ENCODE assay signal across 23 mouse cellular contexts in genomic region chr4:140513797-140514196, GRCm38 (mm10).
A peak's percentile ranks its signal among the peaks of the same experiment; 100 is the strongest.
DNase-seq lines count a peak whose midpoint lies in the region; ATAC-seq and TF ChIP-seq lines count a peak whose summit lies in the region.
"Had no signal": no experiment of that assay in that cellular context is flagged by ENCODE, and none has a peak within 500 bp of the region (broad histone marks: within the 10 kb centered on the region; RNA-seq: fewer than 3 reads in every experiment).

No protein-coding gene starts in this region.

- no peak overlapping the region for H3K4me3 ChIP-seq in heart, embryonic 14.5 days (ENCODE audit: control insufficient read depth in 1 of 2, insufficient read depth in 1 of 2, low read depth in 1 of 2, low read length in 2 of 2)
- H3K4me3 ChIP-seq in limb, embryonic 11.5 days (ENCODE audit: low read depth, low read length): no peak overlapping the region
- H3K4me3 ChIP-seq in limb, embryonic 10.5 days: no peak overlapping the region
- H3K4me3 ChIP-seq in embryonic facial prominence, embryonic 14.5 days (ENCODE audit: low read depth, low read length): no peak overlapping the region
- H3K4me3 ChIP-seq in left cerebral cortex, adult 2 months: no peak overlapping the region
- H3K4me3 ChIP-seq: erythroblast, embryonic 14.5 days; gastrocnemius, adult 2 months; liver, embryonic 15.5 days; neural tube, embryonic 13.5 days had no signal

- no peaks in the 10 kb centered on the region for H3K27me3 ChIP-seq in heart, embryonic 14.5 days (ENCODE audit: control insufficient read depth, insufficient read depth, low read length)
- H3K27me3 ChIP-seq in limb, embryonic 11.5 days (ENCODE audit: control insufficient read depth, insufficient read depth, low read length): no peaks in the 10 kb centered on the region
- H3K27me3 ChIP-seq in limb, embryonic 10.5 days (ENCODE audit: low read depth, poor library complexity, severe bottlenecking): no peaks in the 10 kb centered on the region
- H3K27me3 ChIP-seq in embryonic facial prominence, embryonic 14.5 days (replicated peaks; ENCODE audit: control insufficient read depth, insufficient read depth, low read length): no peaks in the 10 kb centered on the region
- H3K27me3 ChIP-seq: liver, embryonic 15.5 days; neural tube, embryonic 13.5 days had no signal

- no peak for DNase-seq in heart, adult 11 months
- no peak for DNase-seq in limb, embryonic 11.5 days (ENCODE audit: low spot score)
- no peak for DNase-seq in limb, embryonic 10.5 days (ENCODE audit: low spot score)
- DNase-seq in embryonic facial prominence, embryonic 14.5 days (ENCODE audit: low spot score): peak; percentile 17
- no peak for DNase-seq in left cerebral cortex, adult 2 months (ENCODE audit: extremely low spot score in 1 of 2, low spot score in 2 of 2)
- DNase-seq: adrenal gland, adult 2 months; cerebellum, adult 11 months; cerebellum, postnatal 14 days; embryo, embryonic 11 days; forebrain, postnatal 0 days; gastrocnemius, adult 2 months; heart, postnatal 14 days; layer of hippocampus, postnatal 36 days; lung, postnatal 14 days; right cerebral cortex, postnatal 14 days; thymus, postnatal 4 days had no signal

- peaks cover 40% of the 10 kb centered on the region for H3K36me3 ChIP-seq in heart, embryonic 14.5 days (ENCODE audit: control insufficient read depth, insufficient read depth, low read length)
- H3K36me3 ChIP-seq in limb, embryonic 11.5 days (ENCODE audit: control insufficient read depth, insufficient read depth, low read length): peaks cover 4% of the 10 kb centered on the region; the same call in 1 of the 2 replicates
- peaks cover 40% of the 10 kb centered on the region for H3K36me3 ChIP-seq in limb, embryonic 10.5 days
- peaks cover 41% of the 10 kb centered on the region for H3K36me3 ChIP-seq in embryonic facial prominence, embryonic 14.5 days (ENCODE audit: control insufficient read depth, insufficient read depth, low read length)

- peak; percentile 55 for ATAC-seq in heart, embryonic 14.5 days (ENCODE audit: insufficient number of reproducible peaks, insufficient read depth, low FRiP score, low read depth)
- 0 out of 2 replicates have a peak, but pooled peaks have one; percentile 47 for ATAC-seq in limb, embryonic 11.5 days (ENCODE audit: insufficient number of reproducible peaks, low FRiP score, low TSS enrichment, low read depth)
- ATAC-seq in embryonic facial prominence, embryonic 14.5 days (ENCODE audit: low read depth): no peak; the same call in 1 of the 2 replicates
- 0 out of 2 replicates have a peak, but pooled peaks have one; percentile 6 for ATAC-seq in monocyte, adult 5-6 weeks (replicated peaks; ENCODE audit: insufficient number of reproducible peaks, low FRiP score, low TSS enrichment, poor library complexity, severe bottlenecking)
- no peak for ATAC-seq in megakaryocyte, adult 5-6 weeks (ENCODE audit: poor library complexity, severe bottlenecking)
- ATAC-seq: forebrain, postnatal 0 days; hindbrain, postnatal 0 days had no signal

- peaks cover 8 to 12% of the 10 kb centered on the region in 2 experiments for H3K4me1 ChIP-seq in heart, embryonic 14.5 days (ENCODE audit: control insufficient read depth in 2 of 2, insufficient read depth in 2 of 2, low read length in 2 of 2)
- 0 out of 2 replicates have a peak, but pooled peaks cover 2% of the 10 kb centered on the region for H3K4me1 ChIP-seq in limb, embryonic 11.5 days (ENCODE audit: control insufficient read depth, insufficient read depth, low read length)
- peaks cover 6% of the 10 kb centered on the region for H3K4me1 ChIP-seq in limb, embryonic 10.5 days
- H3K4me1 ChIP-seq in embryonic facial prominence, embryonic 14.5 days (ENCODE audit: control insufficient read depth, insufficient read depth, low read length): no peaks in the 10 kb centered on the region
- H3K4me1 ChIP-seq: liver, embryonic 15.5 days had no signal

- TF ChIP-seq CTCF in left cerebral cortex, adult 2 months (IDR thresholded peaks at IDR 0.05): no peak

- H3K9me3 ChIP-seq in heart, embryonic 14.5 days (ENCODE audit: control insufficient read depth, low read length): no peaks in the 10 kb centered on the region
- H3K9me3 ChIP-seq in limb, embryonic 11.5 days (ENCODE audit: control insufficient read depth, low read length): no peaks in the 10 kb centered on the region
- no peaks in the 10 kb centered on the region for H3K9me3 ChIP-seq in limb, embryonic 10.5 days (replicated peaks)
- no peaks in the 10 kb centered on the region for H3K9me3 ChIP-seq in embryonic facial prominence, embryonic 14.5 days (ENCODE audit: control insufficient read depth, low read length)
- H3K9me3 ChIP-seq: liver, embryonic 15.5 days; neural tube, embryonic 13.5 days had no signal

- no peak overlapping the region for H3K27ac ChIP-seq in heart, embryonic 14.5 days (replicated peaks in 1 of 2; ENCODE audit: control insufficient read depth in 1 of 2, insufficient read depth in 1 of 2, low read depth in 2 of 2, low read length in 2 of 2)
- H3K27ac ChIP-seq in limb, embryonic 11.5 days (replicated peaks; ENCODE audit: low read depth, low read length): no peak overlapping the region
- H3K27ac ChIP-seq in limb, embryonic 10.5 days: no peak overlapping the region
- no peak overlapping the region for H3K27ac ChIP-seq in embryonic facial prominence, embryonic 14.5 days (replicated peaks; ENCODE audit: low read depth, low read length)
- no peak overlapping the region for H3K27ac ChIP-seq in left cerebral cortex, adult 2 months
- H3K27ac ChIP-seq: gastrocnemius, adult 2 months; hindbrain, postnatal 0 days; liver, embryonic 15.5 days; neural tube, embryonic 13.5 days had no signal

- H3K9ac ChIP-seq in heart, embryonic 14.5 days (ENCODE audit: low read length): no peak overlapping the region
- H3K9ac ChIP-seq in limb, embryonic 11.5 days (ENCODE audit: low read length): no peak overlapping the region
- H3K9ac ChIP-seq in embryonic facial prominence, embryonic 14.5 days (ENCODE audit: low read depth, low read length): no peak overlapping the region
- H3K9ac ChIP-seq: forebrain, postnatal 0 days; liver, embryonic 15.5 days; neural tube, embryonic 13.5 days had no signal

- intact Hi-C loops in left cerebral cortex, adult 2 months (cut with DNase I): no loop called here

- WGBS in heart, embryonic 14.5 days: 26% methylated on average over 4 of the region's 4 CpGs
- WGBS in limb, embryonic 11.5 days: 83% methylated on average over 4 of the region's 4 CpGs
- WGBS in limb, embryonic 10.5 days: 83% methylated on average over 4 of the region's 4 CpGs
- WGBS in embryonic facial prominence, embryonic 14.5 days: 73% methylated on average over 4 of the region's 4 CpGs

- H3K4me2 ChIP-seq in heart, embryonic 14.5 days (ENCODE audit: low read length): no peak overlapping the region
- H3K4me2 ChIP-seq in limb, embryonic 11.5 days (ENCODE audit: low read depth, severe bottlenecking): no peak overlapping the region
- H3K4me2 ChIP-seq in embryonic facial prominence, embryonic 14.5 days (ENCODE audit: low read depth, low read length): no peak overlapping the region
- H3K4me2 ChIP-seq: liver, embryonic 15.5 days; neural tube, embryonic 13.5 days had no signal

Comparison
In these comparisons a context has a peak if more than half of its experiments do, and no peak if none do; other contexts are left out.
1. ATAC-seq: peak in heart, embryonic 14.5 days (single experiment), limb, embryonic 11.5 days (single experiment) and monocyte, adult 5-6 weeks (single experiment); none in embryonic facial prominence, embryonic 14.5 days (single experiment) and megakaryocyte, adult 5-6 weeks (single experiment).